Mouse (Mus musculus) heart, embryonic 14.5 days (tissue): ENCODE results near the gene Nectin1. TPM values are rescaled to one million over a fixed set of nuclear protein-coding genes. Genes with fewer than 3 reads are reported as not detected.

Source experiments
- ATAC-seq: fragments of 200-750 bp; cut with Nextera tagmentation; 2 replicates; pipeline ENCODE4 v1.8.0; 2017; ENCODE audit warnings: low read depth, moderate TSS enrichment; ENCODE audit not compliant: insufficient number of reproducible peaks, insufficient read depth, low FRiP score
- H3K27ac ChIP-seq, 2 experiments: fragments of 200-500 bp in 1 of 2; fragments of 300-500 bp in 1 of 2; sonication (generic) in 1 of 2; replicated peaks in 1 of 2; 2 replicates each; pipeline ENCODE4 v1.5.1; 2012 to 2014; ENCODE audit warnings: low read depth in 2 of 2, low read length in 2 of 2, control low read depth in 1 of 2, mild to moderate bottlenecking in 1 of 2, mixed read lengths in 1 of 2; ENCODE audit not compliant: control insufficient read depth in 1 of 2, insufficient read depth in 1 of 2
- H3K27me3 ChIP-seq: fragments of 300-500 bp; sonication (generic); 2 replicates; pipeline ENCODE4 v1.6.1; 2014; ENCODE audit warnings: mild to moderate bottlenecking, low read length, control low read depth; ENCODE audit not compliant: control insufficient read depth, insufficient read depth
- H3K36me3 ChIP-seq: fragments of 300-500 bp; sonication (generic); 2 replicates; pipeline ENCODE4 v1.6.1; 2014; ENCODE audit warnings: mild to moderate bottlenecking, control low read depth, low read length, mixed read lengths; ENCODE audit not compliant: control insufficient read depth, insufficient read depth
- H3K4me1 ChIP-seq, 2 experiments: fragments of 200-500 bp in 1 of 2; fragments of 300-500 bp in 1 of 2; sonication (generic) in 1 of 2; 2 replicates each; pipeline ENCODE4 v1.6.1; 2012 to 2014; ENCODE audit warnings: low read length in 2 of 2, control low read depth in 1 of 2, mixed read lengths in 1 of 2; ENCODE audit not compliant: control insufficient read depth in 2 of 2, insufficient read depth in 2 of 2
- H3K4me2 ChIP-seq: fragments of 300-500 bp; sonication (generic); 2 replicates; pipeline ENCODE4 v1.6.1; 2014; ENCODE audit warnings: mild to moderate bottlenecking, low read length
- H3K4me3 ChIP-seq, 2 experiments: fragments of 200-500 bp in 1 of 2; fragments of 300-500 bp in 1 of 2; sonication (generic) in 1 of 2; 2 replicates each; pipeline ENCODE4 v1.5.1; 2012 to 2014; ENCODE audit warnings: low read length in 2 of 2, mild to moderate bottlenecking in 2 of 2, control low read depth in 1 of 2, low read depth in 1 of 2, moderate library complexity in 1 of 2; ENCODE audit not compliant: control insufficient read depth in 1 of 2, insufficient read depth in 1 of 2
- H3K9ac ChIP-seq: fragments of 300-500 bp; sonication (generic); 2 replicates; pipeline ENCODE4 v1.6.1; 2014; ENCODE audit warnings: mild to moderate bottlenecking, low read length
- H3K9me3 ChIP-seq: fragments of 300-500 bp; sonication (generic); 2 replicates; pipeline ENCODE4 v1.6.1; 2016; ENCODE audit warnings: low read length, control low read depth; ENCODE audit not compliant: control insufficient read depth
- WGBS: fragments of 180-500 bp; shearing (Covaris S2); extraction: QIAGEN DNeasy Blood & Tissue Kit; methylation state at CpG from one replicate; pipeline ENCODE4 v1.1.7; 2014; 5-methylcytosine and 5-hydroxymethylcytosine counted together
- polyA plus RNA-seq: library from polyadenylated mRNA; unstranded; fragments of >200 nt; fragmentation: Nextera tagmentation; extraction: Ambion mirVana; gene quantifications from 2 replicates; pipeline ENCODE4 v1.2.1, GENCODE M21; 2014

Nectin1 gene
- polyA plus RNA-seq, 1 experiment from 2014 or later: 1.9 TPM

GRCm38 (mm10) chr9:43777362-43778360 lies 33.9 kb downstream of the Nectin1 start:
- Histone ChIP-seq H3K27me3 (no peaks in the 10 kb centered on the region), H3K36me3 (no peaks in the 10 kb centered on the region), H3K4me2 (no peak overlapping the region), H3K9me3 (no peaks in the 10 kb centered on the region), H3K4me1 (peaks cover 5% of the 10 kb centered on the region in 2 experiments; a peak in 2 of 4 replicates), H3K4me3 (no peak overlapping the region), H3K27ac (no peak overlapping the region), H3K9ac (no peak overlapping the region)
- WGBS: 73% methylated on average over 16 of the region's 16 CpGs
- ATAC-seq: no peak

- H3K36me3 ChIP-seq: no peaks in the 10 kb centered on the region
- no peak overlapping the region for H3K4me3 ChIP-seq
- H3K27ac ChIP-seq: no peak overlapping the region
- H3K9ac ChIP-seq: no peak overlapping the region
- H3K9me3 ChIP-seq: no peaks in the 10 kb centered on the region
- 50% methylated on average over 8 of the region's 8 CpGs for WGBS
- H3K4me1 ChIP-seq: peaks cover 5 to 11% of the 10 kb centered on the region in 2 experiments; a peak in 2 of 4 replicates
- no peak for ATAC-seq
- no peak overlapping the region for H3K4me2 ChIP-seq
- H3K27me3 ChIP-seq: no peaks in the 10 kb centered on the region
Measured at GRCm38 (mm10) chr9:43780883-43781282, 37.1 kb downstream of the Nectin1 start.

GRCm38 (mm10) chr9:43782401-43782800 lies 38.6 kb downstream of the Nectin1 start:
- H3K9me3 ChIP-seq: no peaks in the 10 kb centered on the region
- H3K4me1 ChIP-seq: peaks cover 5 to 15% of the 10 kb centered on the region in 2 experiments; a peak in 2 of 4 replicates
- no peak for ATAC-seq
- no peak overlapping the region for H3K27ac ChIP-seq
- H3K36me3 ChIP-seq: no peaks in the 10 kb centered on the region
- H3K27me3 ChIP-seq: no peaks in the 10 kb centered on the region
- H3K4me2 ChIP-seq: no peak overlapping the region
- no peak overlapping the region for H3K9ac ChIP-seq
- 55% methylated on average over 5 of the region's 5 CpGs for WGBS
- H3K4me3 ChIP-seq: no peak overlapping the region

- Histone ChIP-seq H3K4me2 (no peak overlapping the region), H3K27me3 (no peaks in the 10 kb centered on the region), H3K4me1 (peaks cover 0 to 15% of the 10 kb centered on the region in 2 experiments; a peak in 1 of 4 replicates), H3K27ac (no peak overlapping the region), H3K4me3 (no peak overlapping the region), H3K9ac (no peak overlapping the region), H3K36me3 (no peaks in the 10 kb centered on the region), H3K9me3 (no peaks in the 10 kb centered on the region)
- 61% methylated on average over 3 of the region's 3 CpGs for WGBS
- no peak for ATAC-seq
Measured at GRCm38 (mm10) chr9:43783959-43784358, 40.2 kb downstream of the Nectin1 start.

DNA sequence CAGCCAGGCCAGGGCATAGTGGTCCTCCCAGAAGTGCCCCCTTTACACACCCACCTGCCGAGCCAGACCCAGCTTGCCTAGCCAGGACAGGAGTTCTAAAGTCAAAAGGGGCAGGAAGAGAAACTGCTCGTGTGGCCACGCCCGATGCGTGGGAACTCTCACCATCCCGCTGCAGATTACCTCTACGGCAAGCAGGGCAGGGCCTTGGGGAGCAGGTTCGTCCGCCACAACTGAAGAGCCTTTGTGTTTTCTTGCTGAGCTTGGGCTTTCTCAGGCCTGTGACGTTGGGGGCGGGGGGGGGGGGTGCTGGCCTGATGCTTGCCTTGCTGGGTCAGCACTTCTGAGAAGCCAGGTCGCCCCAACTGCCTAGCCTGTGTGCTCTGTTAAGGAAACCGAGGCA lies 41.1 kb downstream of the Nectin1 start:
- Histone ChIP-seq H3K27me3 (no peaks in the 10 kb centered on the region), H3K27ac (no peak overlapping the region)
- WGBS: 69% methylated on average over 13 of the region's 13 CpGs

DNA sequence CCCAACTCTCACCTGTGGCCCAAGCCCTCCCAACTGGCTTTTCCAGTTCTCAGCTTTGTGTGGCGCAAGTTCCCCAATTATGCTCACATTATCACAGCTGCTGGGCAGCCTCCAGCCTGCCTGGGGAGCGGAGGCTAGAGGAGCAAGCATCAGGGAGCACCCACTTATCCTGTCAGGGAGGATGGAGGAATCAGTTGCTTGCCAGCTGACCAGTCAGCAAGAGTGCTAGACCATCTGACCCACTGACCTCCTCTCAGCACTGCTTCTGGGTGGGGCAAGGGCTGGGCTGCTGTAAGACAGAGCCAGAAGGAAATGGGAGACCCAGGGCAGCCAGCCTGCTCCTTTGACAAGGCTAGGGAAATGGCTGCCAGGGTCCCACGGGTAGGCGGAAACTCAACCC lies 43.8 kb downstream of the Nectin1 start:
- Histone ChIP-seq H3K27ac (no peak overlapping the region), H3K36me3 (no peaks in the 10 kb centered on the region), H3K9ac (no peak overlapping the region), H3K9me3 (no peaks in the 10 kb centered on the region), H3K4me2 (no peak overlapping the region), H3K27me3 (no peaks in the 10 kb centered on the region), H3K4me3 (no peak overlapping the region), H3K4me1 (peaks cover 0 to 12% of the 10 kb centered on the region in 2 experiments; a peak in 1 of 4 replicates)
- WGBS: 67% methylated on average over 4 of the region's 4 CpGs
- no peak for ATAC-seq

More for the DNA sequence above, 41.1 kb downstream of the Nectin1 start:
- Histone ChIP-seq H3K4me2 (no peak overlapping the region), H3K36me3 (no peaks in the 10 kb centered on the region), H3K9me3 (no peaks in the 10 kb centered on the region), H3K4me1 (peaks cover 0 to 15% of the 10 kb centered on the region in 2 experiments; a peak in 1 of 4 replicates), H3K9ac (no peak overlapping the region), H3K4me3 (no peak overlapping the region)
- ATAC-seq: no peak

DNA sequence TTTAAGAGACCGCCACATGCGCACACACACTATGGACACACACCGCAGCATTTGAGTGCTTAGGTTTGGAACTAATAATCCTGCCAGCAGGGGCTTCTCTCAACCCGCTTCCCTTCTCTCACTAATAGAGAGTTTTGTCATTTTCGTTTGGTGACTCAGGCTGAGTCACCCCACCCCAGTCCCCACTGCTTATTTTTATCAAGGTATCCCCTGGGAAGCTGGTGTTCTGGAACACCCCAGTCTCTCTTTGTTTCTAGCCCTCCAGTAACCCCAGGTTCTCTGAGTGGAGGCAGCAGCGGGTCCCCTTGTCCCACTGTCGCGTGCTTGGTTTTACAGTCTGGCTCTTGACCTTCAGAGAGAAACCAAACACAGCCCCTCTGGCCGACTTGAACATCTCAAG lies 48.9 kb downstream of the Nectin1 start:
- WGBS: 83% methylated on average over 9 of the region's 9 CpGs
- H3K4me2 ChIP-seq: no peak overlapping the region
- H3K9me3 ChIP-seq: no peaks in the 10 kb centered on the region
- no peak overlapping the region for H3K4me3 ChIP-seq
- H3K27me3 ChIP-seq: no peaks in the 10 kb centered on the region
- ATAC-seq: no peak
- no peak overlapping the region for H3K27ac ChIP-seq
- peaks cover 3 to 7% of the 10 kb centered on the region in 2 experiments; a peak in 1 of 4 replicates for H3K4me1 ChIP-seq
- H3K9ac ChIP-seq: no peak overlapping the region
- no peaks in the 10 kb centered on the region for H3K36me3 ChIP-seq
